Mouse (Mus musculus) heart, adult 2 months (tissue): ENCODE results near the gene Myl9.

ENCODE experiments used
- CTCF ChIP-seq: fragments of 200-600 bp; IDR thresholded peaks from 2 replicates; pipeline ENCODE4 v1.8.1; 2022; ENCODE audit warnings: antibody characterized with exemption, mild to moderate bottlenecking, moderate library complexity
- EP300 ChIP-seq: fragments of 200-500 bp; IDR thresholded peaks from 2 replicates; pipeline ENCODE4 v1.6.1; 2011; ENCODE audit warnings: low read depth, low read length, control low read depth; ENCODE audit not compliant: insufficient read depth
- POLR2A ChIP-seq: fragments of 200-500 bp; IDR thresholded peaks from 2 replicates; pipeline ENCODE4 v1.6.1; 2011; ENCODE audit warnings: mild to moderate bottlenecking, low read depth, low read length, control low read depth; ENCODE audit not compliant: insufficient read depth

- TF ChIP-seq CTCF (peak; percentile 98), POLR2A (no peak), EP300 (peak; percentile 58; the same call in 1 of the 2 replicates)
These were observed 34.4 kb downstream of the Myl9 start for GRCm38 (mm10) chr2:156809579-156809978.
